Mouse (Mus musculus) kidney, adult 2 months (tissue): Measurements from ENCODE around the gene Xbp1. TPM values are rescaled to one million over a fixed set of nuclear protein-coding genes. Genes with fewer than 3 reads are reported as not detected.

Experiments used
- DNase-seq: peaks from one replicate; pipeline ENCODE4 v3.0.0; 2021
- H3K27ac ChIP-seq: fragments of 200-500 bp; 2 replicates; pipeline ENCODE4 v1.5.1; 2012; ENCODE audit warnings: low read depth, low read length, control low read depth, inconsistent platforms; ENCODE audit not compliant: insufficient read depth
- H3K27me3 ChIP-seq: fragments of 200-500 bp; replicated peaks from 2 replicates; pipeline ENCODE4 v1.6.1; 2012; ENCODE audit warnings: mild to moderate bottlenecking, moderate library complexity, low read length, inconsistent platforms; ENCODE audit not compliant: control insufficient read depth, insufficient read depth
- H3K36me3 ChIP-seq: fragments of 200-500 bp; 2 replicates; pipeline ENCODE4 v1.6.1; 2012; ENCODE audit warnings: mild to moderate bottlenecking, moderate library complexity, low read length, inconsistent platforms; ENCODE audit not compliant: control insufficient read depth, insufficient read depth
- H3K4me1 ChIP-seq: fragments of 200-500 bp; 2 replicates; pipeline ENCODE4 v1.6.1; 2011; ENCODE audit warnings: low read length; ENCODE audit not compliant: control insufficient read depth, insufficient read depth
- H3K4me3 ChIP-seq: fragments of 200-500 bp; 2 replicates; pipeline ENCODE4 v1.5.1; 2011; ENCODE audit warnings: mild to moderate bottlenecking, low read depth, low read length, control low read depth; ENCODE audit not compliant: insufficient read depth
- CTCF ChIP-seq: fragments of 200-500 bp; conservative IDR thresholded peaks from 2 replicates; pipeline ENCODE4 v1.5.1; 2011; ENCODE audit warnings: low read depth, mild to moderate bottlenecking, control low read depth, low read length, moderate library complexity, mixed read lengths; ENCODE audit not compliant: insufficient read depth, insufficient read length
- POLR2A ChIP-seq: fragments of 200-500 bp; IDR thresholded peaks from one replicate; pipeline ENCODE4 v1.6.1; 2011; ENCODE audit warnings: low read depth, low read length, control low read depth
- WGBS: fragments of 180-500 bp; shearing (Covaris S2); methylation state at CpG from one replicate; pipeline ENCODE4 v1.1.7; 2018; 5-methylcytosine and 5-hydroxymethylcytosine counted together
- polyA plus RNA-seq: library from polyadenylated mRNA; depleted of rRNA; stranded (reverse); fragments of >200 nt; gene quantifications from 2 replicates; pipeline ENCODE4 v1.2.3, GENCODE M21; 2012; rRNA removed

The Xbp1 gene
- polyA plus RNA-seq, 1 experiment, result 99.8 TPM

GRCm38 (mm10) chr11:5569474-5569873 lies 49.0 kb downstream of the Xbp1 start, which contains the start of gene Ankrd36:
TSS of gene Ankrd36 (plus strand) at chr11:5569684.
- H3K36me3 ChIP-seq, result no peaks in the 10 kb centered on the region
- no peak for DNase-seq
- H3K27ac ChIP-seq, result no peak within 1 kb of the TSS
- 89% methylated on average over 12 of the region's 12 CpGs for WGBS
- H3K4me1 ChIP-seq, result no peaks in the 10 kb centered on the region
- H3K4me3 ChIP-seq, result no peak within 1 kb of the TSS
- TF ChIP-seq POLR2A (no peak), CTCF (no peak)
- no peaks in the 10 kb centered on the region for H3K27me3 ChIP-seq

DNA sequence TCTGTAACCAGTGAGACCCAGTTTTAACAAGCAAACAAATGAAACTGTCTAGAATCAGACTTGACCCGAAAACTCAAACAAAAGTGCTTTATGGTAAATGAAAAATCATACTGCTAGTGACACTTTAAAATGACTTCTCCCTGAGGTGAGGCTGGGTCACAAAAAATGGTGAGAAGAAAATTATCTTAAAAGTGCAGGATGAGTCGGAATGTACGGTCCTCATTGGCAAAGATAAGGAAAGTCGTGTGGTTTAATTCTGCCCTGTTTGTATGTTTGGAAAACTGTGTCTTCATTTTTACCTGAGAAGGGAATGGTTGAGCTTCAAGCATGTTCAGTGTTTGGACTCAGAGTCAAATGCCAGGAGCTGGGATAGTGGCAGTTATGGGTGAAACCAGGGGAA lies 51.4 kb downstream of the Xbp1 start:
- WGBS, result 94% methylated on average over 4 of the region's 4 CpGs
- Histone ChIP-seq H3K27ac (no peak overlapping the region), H3K36me3 (no peaks in the 10 kb centered on the region), H3K4me1 (no peaks in the 10 kb centered on the region), H3K27me3 (no peaks in the 10 kb centered on the region), H3K4me3 (no peak overlapping the region)
- no peak for DNase-seq
- no peak for TF ChIP-seq POLR2A
- no peak for TF ChIP-seq CTCF

DNA sequence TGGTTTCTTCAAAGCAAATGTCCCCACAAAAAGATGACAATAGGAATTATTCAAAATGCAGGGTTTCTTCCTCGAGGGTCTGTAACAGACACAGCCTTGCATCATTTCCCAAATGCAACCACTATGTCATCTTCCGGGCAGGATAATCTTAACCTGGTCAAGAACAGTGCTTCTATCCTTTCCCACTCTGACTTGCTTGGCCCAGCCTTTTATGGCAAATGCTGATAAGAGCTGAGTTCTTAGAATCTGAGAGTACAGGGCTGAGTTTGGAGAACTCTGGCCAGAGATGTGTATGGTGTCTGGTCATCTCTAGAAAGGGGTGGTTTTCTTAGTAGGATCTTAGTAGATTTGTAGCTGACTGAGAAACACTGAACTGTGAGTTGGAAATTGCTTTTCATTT lies 53.4 kb downstream of the Xbp1 start:
- no peak overlapping the region for H3K27ac ChIP-seq
- no peaks in the 10 kb centered on the region for H3K27me3 ChIP-seq
- no peaks in the 10 kb centered on the region for H3K4me1 ChIP-seq
- no peak for DNase-seq
- no peak overlapping the region for H3K4me3 ChIP-seq
- H3K36me3 ChIP-seq, result no peaks in the 10 kb centered on the region
- no peak for TF ChIP-seq POLR2A
- no peak for TF ChIP-seq CTCF
- whole genome bisulfite sequencing, result 82% methylated on average over 2 of the region's 2 CpGs

- no peak overlapping the region for H3K4me3 ChIP-seq
- 69% methylated on average over 6 of the region's 6 CpGs for WGBS
- no peak overlapping the region for H3K27ac ChIP-seq
- no peaks in the 10 kb centered on the region for H3K27me3 ChIP-seq
- H3K4me1 ChIP-seq, result no peaks in the 10 kb centered on the region
- H3K36me3 ChIP-seq, result no peaks in the 10 kb centered on the region
- DNase-seq, result no peak
- TF ChIP-seq POLR2A (no peak), CTCF (no peak)
Observed at GRCm38 (mm10) chr11:5575046-5575445, 54.6 kb downstream of the Xbp1 start.

Other genes starting within 250 kb of the Xbp1 start
- gene Znrf3, start 75.8 kb upstream of the Xbp1 start, polyA plus RNA-seq, result 6.2 and 7.7 TPM in 2 replicates
- 7.8 and 9.4 TPM in 2 replicates for gene Ccdc117, start 21.5 kb downstream of the Xbp1 start, polyA plus RNA-seq
- 0.03 and 0.10 TPM in 2 replicates for gene Ankrd36, start 49.0 kb downstream of the Xbp1 start, polyA plus RNA-seq
- gene Mrps24, start 195.0 kb downstream of the Xbp1 start, polyA plus RNA-seq, result 272 and 323 TPM in 2 replicates
- gene Urgcp, start 241.7 kb downstream of the Xbp1 start, polyA plus RNA-seq, result 31.5 and 32.2 TPM in 2 replicates